Mouse (Mus musculus): ENCODE measurements around the gene Ggt5. TPM values are rescaled to one million over a fixed set of nuclear protein-coding genes. Genes with fewer than 3 reads are reported as not detected.

Ggt5 gene
- polyA plus RNA-seq, 1 experiment from 2014 or later: 9.5 TPM

GRCm38 (mm10) chr10:75633048-75633447 is 43.9 kb downstream of the Ggt5 start:
- no peak overlapping the region for H3K27ac ChIP-seq (ENCODE audit: low read length)
- no peak for ATAC-seq (ENCODE audit: low FRiP score, low TSS enrichment)
- no peaks in the 10 kb centered on the region for H3K36me3 ChIP-seq (ENCODE audit: insufficient read depth, low read length)

GRCm38 (mm10) chr10:75633576-75634139 is 44.5 kb downstream of the Ggt5 start:
- Histone ChIP-seq H3K4me1 (ENCODE audit: insufficient read depth, low read length) (no peaks in the 10 kb centered on the region), H3K27me3 (ENCODE audit: insufficient read depth, low read length) (no peaks in the 10 kb centered on the region), H3K27ac (ENCODE audit: low read length) (no peak overlapping the region), H3K36me3 (ENCODE audit: insufficient read depth, low read length) (no peaks in the 10 kb centered on the region), H3K9ac (replicated peaks; ENCODE audit: low read length) (no peak overlapping the region), H3K4me3 (ENCODE audit: low read length) (no peak overlapping the region), H3K4me2 (replicated peaks; ENCODE audit: low read depth, low read length) (no peak overlapping the region), H3K9me3 (ENCODE audit: low read length) (no peaks in the 10 kb centered on the region)
- WGBS: 70% methylated on average over 13 of the region's 14 CpGs
- no peak for ATAC-seq (ENCODE audit: low FRiP score, low TSS enrichment)

More at GRCm38 (mm10) chr10:75633048-75633447, 43.9 kb downstream of the Ggt5 start:
- Histone ChIP-seq H3K9ac (replicated peaks; ENCODE audit: low read length) (no peak overlapping the region), H3K4me2 (replicated peaks; ENCODE audit: low read depth, low read length) (no peak overlapping the region), H3K4me3 (ENCODE audit: low read length) (no peak overlapping the region), H3K27me3 (ENCODE audit: insufficient read depth, low read length) (no peaks in the 10 kb centered on the region), H3K4me1 (ENCODE audit: insufficient read depth, low read length) (no peaks in the 10 kb centered on the region), H3K9me3 (ENCODE audit: low read length) (no peaks in the 10 kb centered on the region)
- WGBS: 74% methylated on average over 5 of the region's 5 CpGs

DNA sequence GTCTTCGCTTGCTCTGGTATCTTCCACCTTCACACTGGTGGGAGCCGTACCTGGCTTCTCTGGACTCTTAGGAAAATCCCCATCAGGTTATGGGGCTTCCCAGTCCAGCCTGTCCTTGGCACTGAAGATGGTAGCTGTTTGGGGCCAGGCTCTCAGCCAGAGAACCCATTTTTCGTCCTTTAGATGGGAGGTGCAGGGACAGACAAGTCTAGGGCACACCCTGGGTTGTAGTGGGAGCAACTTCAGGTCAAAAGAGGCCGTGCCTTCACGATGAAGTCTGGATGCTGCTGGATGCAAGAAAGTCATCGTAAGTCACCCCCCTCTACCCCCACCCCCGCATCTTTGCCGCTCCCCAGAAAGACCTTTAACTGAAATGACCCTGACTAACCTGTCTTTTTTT is 45.5 kb downstream of the Ggt5 start:
- Histone ChIP-seq H3K4me1 (ENCODE audit: insufficient read depth, low read length) (no peaks in the 10 kb centered on the region), H3K9me3 (ENCODE audit: low read length) (no peaks in the 10 kb centered on the region), H3K27ac (ENCODE audit: low read length) (no peak overlapping the region), H3K27me3 (ENCODE audit: insufficient read depth, low read length) (no peaks in the 10 kb centered on the region), H3K4me3 (ENCODE audit: low read length) (no peak overlapping the region), H3K36me3 (ENCODE audit: insufficient read depth, low read length) (no peaks in the 10 kb centered on the region), H3K4me2 (replicated peaks; ENCODE audit: low read depth, low read length) (no peak overlapping the region), H3K9ac (replicated peaks; ENCODE audit: low read length) (no peak overlapping the region)
- 89% methylated on average over 8 of the region's 8 CpGs for WGBS
- ATAC-seq (ENCODE audit: low FRiP score, low TSS enrichment): no peak

- H3K4me2 ChIP-seq (replicated peaks; ENCODE audit: low read depth, low read length): no peak overlapping the region
- H3K36me3 ChIP-seq (ENCODE audit: insufficient read depth, low read length): no peaks in the 10 kb centered on the region
- no peaks in the 10 kb centered on the region for H3K27me3 ChIP-seq (ENCODE audit: insufficient read depth, low read length)
- H3K4me3 ChIP-seq (ENCODE audit: low read length): no peak overlapping the region
- H3K9me3 ChIP-seq (ENCODE audit: low read length): no peaks in the 10 kb centered on the region
- no peaks in the 10 kb centered on the region for H3K4me1 ChIP-seq (ENCODE audit: insufficient read depth, low read length)
- H3K27ac ChIP-seq (ENCODE audit: low read length): no peak overlapping the region
- no peak for ATAC-seq (ENCODE audit: low FRiP score, low TSS enrichment)
- WGBS: 70% methylated on average over 14 of the region's 14 CpGs
- H3K9ac ChIP-seq (replicated peaks; ENCODE audit: low read length): no peak overlapping the region
Measured at GRCm38 (mm10) chr10:75635019-75635692, 46.0 kb downstream of the Ggt5 start.

DNA sequence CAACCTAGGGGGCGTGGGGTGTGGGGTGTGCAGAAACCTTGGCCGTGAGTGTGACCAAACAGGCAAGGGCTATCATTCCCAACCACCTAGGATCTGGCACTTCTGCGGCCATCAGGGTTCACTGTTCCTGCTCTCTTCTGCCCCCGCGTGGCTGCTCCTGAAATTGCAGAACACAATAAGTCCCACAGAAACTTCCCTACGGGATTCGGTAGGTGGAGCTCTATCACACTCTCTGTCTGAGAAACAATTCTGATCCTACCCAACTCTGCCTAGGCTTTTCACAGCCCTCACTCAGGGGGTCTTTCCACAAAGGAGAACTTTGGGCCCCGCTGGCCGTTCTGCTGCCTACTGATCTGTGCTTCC is 46.5 kb downstream of the Ggt5 start:
- H3K36me3 ChIP-seq (ENCODE audit: insufficient read depth, low read length): no peaks in the 10 kb centered on the region
- ATAC-seq (ENCODE audit: low FRiP score, low TSS enrichment): peak; percentile 24; the same call in 1 of the 2 replicates
- H3K27ac ChIP-seq (ENCODE audit: low read length): no peak overlapping the region
- H3K9ac ChIP-seq (replicated peaks; ENCODE audit: low read length): no peak overlapping the region
- WGBS: 5% methylated on average over 8 of the region's 9 CpGs
- no peaks in the 10 kb centered on the region for H3K9me3 ChIP-seq (ENCODE audit: low read length)
- no peak overlapping the region for H3K4me3 ChIP-seq (ENCODE audit: low read length)
- no peak overlapping the region for H3K4me2 ChIP-seq (replicated peaks; ENCODE audit: low read depth, low read length)
- H3K27me3 ChIP-seq (ENCODE audit: insufficient read depth, low read length): no peaks in the 10 kb centered on the region
- H3K4me1 ChIP-seq (ENCODE audit: insufficient read depth, low read length): no peaks in the 10 kb centered on the region

DNA sequence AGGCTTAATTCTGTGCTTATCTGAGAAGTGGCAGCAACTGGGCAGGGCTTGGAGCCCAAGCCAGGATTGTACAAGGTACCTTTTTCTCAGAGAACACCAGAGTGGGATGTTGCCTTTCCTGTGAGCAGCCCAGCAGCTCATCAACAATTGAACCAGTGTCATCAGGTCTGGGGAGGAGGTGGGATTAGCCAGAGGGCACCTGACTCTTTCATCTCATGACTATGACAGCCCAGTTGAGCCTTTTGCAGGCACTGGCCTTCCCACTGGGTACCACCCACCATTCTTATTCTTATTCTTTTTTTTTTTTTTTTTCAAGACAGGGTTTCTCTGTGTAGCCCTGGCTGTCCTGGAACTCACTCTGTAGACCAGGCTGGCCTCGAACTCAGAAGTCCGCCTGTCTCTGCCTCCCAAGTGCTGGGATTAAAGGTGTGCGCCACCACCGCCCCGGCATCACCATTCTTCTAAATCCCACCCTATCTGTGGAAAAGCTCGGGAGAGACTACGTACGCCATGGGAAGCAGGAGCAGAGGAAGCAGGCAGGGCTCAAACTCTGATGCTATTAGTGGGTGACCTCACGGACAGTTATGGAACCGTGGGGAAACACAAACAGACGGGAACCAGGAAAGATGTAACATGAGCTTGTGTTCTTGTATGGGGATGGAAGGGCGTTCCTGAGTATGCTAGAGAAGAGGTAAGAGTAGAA is 47.1 kb downstream of the Ggt5 start:
- WGBS: 80% methylated on average over 12 of the region's 12 CpGs
- no peaks in the 10 kb centered on the region for H3K9me3 ChIP-seq (ENCODE audit: low read length)
- H3K36me3 ChIP-seq (ENCODE audit: insufficient read depth, low read length): no peaks in the 10 kb centered on the region
- ATAC-seq (ENCODE audit: low FRiP score, low TSS enrichment): no peak; the same call in 1 of the 2 replicates
- no peak overlapping the region for H3K4me2 ChIP-seq (replicated peaks; ENCODE audit: low read depth, low read length)
- no peak overlapping the region for H3K27ac ChIP-seq (ENCODE audit: low read length)
- no peak overlapping the region for H3K4me3 ChIP-seq (ENCODE audit: low read length)
- H3K27me3 ChIP-seq (ENCODE audit: insufficient read depth, low read length): no peaks in the 10 kb centered on the region
- H3K4me1 ChIP-seq (ENCODE audit: insufficient read depth, low read length): no peaks in the 10 kb centered on the region
- no peak overlapping the region for H3K9ac ChIP-seq (replicated peaks; ENCODE audit: low read length)

GRCm38 (mm10) chr10:75637711-75638110 is 48.6 kb downstream of the Ggt5 start:
- H3K36me3 ChIP-seq (ENCODE audit: insufficient read depth, low read length): no peaks in the 10 kb centered on the region
- H3K9me3 ChIP-seq (ENCODE audit: low read length): no peaks in the 10 kb centered on the region
- H3K4me2 ChIP-seq (replicated peaks; ENCODE audit: low read depth, low read length): no peak overlapping the region
- no peak for ATAC-seq (ENCODE audit: low FRiP score, low TSS enrichment)
- H3K27me3 ChIP-seq (ENCODE audit: insufficient read depth, low read length): no peaks in the 10 kb centered on the region
- no peaks in the 10 kb centered on the region for H3K4me1 ChIP-seq (ENCODE audit: insufficient read depth, low read length)
- no peak overlapping the region for H3K4me3 ChIP-seq (ENCODE audit: low read length)
- whole genome bisulfite sequencing: 92% methylated on average over 11 of the region's 11 CpGs
- no peak overlapping the region for H3K9ac ChIP-seq (replicated peaks; ENCODE audit: low read length)
- H3K27ac ChIP-seq (ENCODE audit: low read length): no peak overlapping the region

DNA sequence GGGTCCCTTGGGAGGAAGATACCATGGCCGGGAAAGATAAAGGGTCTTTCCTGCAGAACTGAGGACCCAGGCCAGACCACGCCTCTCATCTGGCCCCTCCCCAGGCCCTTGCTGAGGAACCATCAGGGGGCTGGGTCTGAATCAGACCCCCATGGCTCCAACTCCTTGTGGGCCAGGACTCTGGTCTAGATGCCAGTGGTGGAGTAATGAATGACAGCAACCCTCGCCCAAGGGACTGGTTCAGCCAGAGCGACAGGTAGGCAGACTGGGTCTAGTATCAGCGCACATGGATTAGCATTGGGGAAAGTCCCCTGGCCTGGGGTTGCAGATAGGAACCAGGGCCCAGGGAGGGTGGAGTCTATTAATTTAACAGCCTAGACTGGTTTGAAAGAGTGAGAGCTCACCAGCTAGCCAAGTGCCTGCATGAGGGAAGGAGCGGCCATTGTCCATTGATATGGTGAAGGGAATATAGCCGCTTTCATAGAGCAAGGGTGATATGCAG is 52.6 kb downstream of the Ggt5 start:
- no peak overlapping the region for H3K4me2 ChIP-seq (replicated peaks; ENCODE audit: low read depth, low read length)
- no peaks in the 10 kb centered on the region for H3K27me3 ChIP-seq (ENCODE audit: insufficient read depth, low read length)
- H3K36me3 ChIP-seq (ENCODE audit: insufficient read depth, low read length): peaks cover 5% of the 10 kb centered on the region; the same call in 1 of the 2 replicates
- H3K4me3 ChIP-seq (ENCODE audit: low read length): no peak overlapping the region
- peaks cover 9% of the 10 kb centered on the region; the same call in 1 of the 2 replicates for H3K4me1 ChIP-seq (ENCODE audit: insufficient read depth, low read length)
- no peak for ATAC-seq (ENCODE audit: low FRiP score, low TSS enrichment)
- H3K9me3 ChIP-seq (ENCODE audit: low read length): no peaks in the 10 kb centered on the region
- WGBS: 90% methylated on average over 7 of the region's 7 CpGs
- H3K9ac ChIP-seq (replicated peaks; ENCODE audit: low read length): no peak overlapping the region
- H3K27ac ChIP-seq (ENCODE audit: low read length): no peak overlapping the region

DNA sequence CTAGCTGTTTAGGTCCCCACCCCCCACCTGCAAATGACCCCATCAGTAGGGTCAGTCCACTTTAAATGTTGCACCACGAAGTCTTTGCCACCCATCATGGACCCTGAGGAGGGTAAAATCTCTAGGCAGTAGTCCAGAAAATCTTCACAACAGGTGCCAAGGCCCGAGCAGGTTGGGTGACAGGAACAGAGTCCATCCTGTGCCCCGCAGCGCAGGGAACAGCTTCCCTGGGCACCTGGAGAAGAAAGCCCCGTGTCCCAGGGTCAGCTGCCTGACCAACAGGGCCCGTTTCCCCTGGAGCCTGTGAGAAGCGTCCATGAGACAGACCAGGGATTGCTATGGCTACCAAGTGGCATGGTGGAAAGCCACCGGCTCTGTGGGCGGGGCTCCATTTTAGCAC is 53.3 kb downstream of the Ggt5 start:
- ATAC-seq (ENCODE audit: low FRiP score, low TSS enrichment): no peak
- 79% methylated on average over 9 of the region's 9 CpGs for WGBS
- Histone ChIP-seq H3K4me2 (replicated peaks; ENCODE audit: low read depth, low read length) (peak overlapping the region; percentile 43; the same call in 1 of the 2 replicates), H3K27me3 (ENCODE audit: insufficient read depth, low read length) (no peaks in the 10 kb centered on the region), H3K9ac (replicated peaks; ENCODE audit: low read length) (no peak overlapping the region), H3K4me3 (ENCODE audit: low read length) (no peak overlapping the region), H3K4me1 (ENCODE audit: insufficient read depth, low read length) (peaks cover 9% of the 10 kb centered on the region; the same call in 1 of the 2 replicates), H3K9me3 (ENCODE audit: low read length) (no peaks in the 10 kb centered on the region), H3K27ac (ENCODE audit: low read length) (no peak overlapping the region), H3K36me3 (ENCODE audit: insufficient read depth, low read length) (peaks cover 10% of the 10 kb centered on the region; the same call in 1 of the 2 replicates)
